Comparison of ENCODE assay signal across 7 mouse cellular contexts in the genomic region with DNA sequence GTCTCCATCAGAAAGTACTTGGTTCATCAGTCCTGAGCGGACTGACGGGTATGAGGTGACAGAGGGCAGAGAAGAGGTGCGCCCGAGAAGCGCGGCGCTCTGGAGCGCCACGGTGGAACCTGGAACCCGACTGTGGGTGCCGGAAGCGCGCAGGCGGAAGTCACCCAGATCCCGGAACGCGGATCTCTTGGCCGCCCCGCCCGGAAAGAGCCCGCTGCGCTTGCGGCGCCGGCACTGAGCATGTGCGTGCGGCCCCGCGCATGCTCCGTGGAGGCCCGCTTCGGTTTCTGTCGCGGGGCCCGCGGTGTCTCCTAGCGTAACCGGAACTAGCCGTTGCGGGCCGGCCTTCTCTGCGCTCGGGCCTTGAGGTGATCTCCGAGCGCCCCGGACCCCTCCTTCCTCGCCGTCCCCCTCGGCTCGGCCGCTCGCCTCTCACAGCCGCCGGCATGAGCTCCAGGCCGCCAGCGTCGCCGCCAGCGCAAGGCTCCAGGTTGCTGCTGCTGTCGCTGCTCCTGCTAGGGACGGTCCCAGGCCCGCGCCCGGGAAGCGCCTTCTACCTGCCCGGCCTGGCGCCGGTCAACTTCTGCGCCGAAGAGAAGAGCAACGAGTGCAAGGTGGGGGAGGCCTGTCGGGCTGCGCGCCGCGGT. TPM values are rescaled to one million over a fixed set of nuclear protein-coding genes. Genes with fewer than 3 reads are reported as not detected.
DNase-seq lines count a peak whose midpoint lies in the region; ATAC-seq lines count a peak whose summit lies in the region.

A gene (plus strand): TSS at position 217 of the 647 bp plus-strand sequence.

- peak within 1 kb of the TSS; percentile 97 for H3K27ac ChIP-seq in embryonic facial prominence, embryonic 10.5 days (replicated peaks)
- peak within 1 kb of the TSS; percentile 96 for H3K27ac ChIP-seq in limb, embryonic 10.5 days
- H3K27ac ChIP-seq in midbrain, embryonic 13.5 days = peak within 1 kb of the TSS; percentile 90

- no peaks in the 10 kb centered on the region for H3K27me3 ChIP-seq in embryonic facial prominence, embryonic 10.5 days (replicated peaks; ENCODE audit: low read depth, poor library complexity, severe bottlenecking)
- H3K27me3 ChIP-seq in limb, embryonic 10.5 days (ENCODE audit: low read depth, poor library complexity, severe bottlenecking) = no peaks in the 10 kb centered on the region
- no peaks in the 10 kb centered on the region for H3K27me3 ChIP-seq in midbrain, embryonic 13.5 days

- H3K9me3 ChIP-seq in embryonic facial prominence, embryonic 10.5 days = no peaks in the 10 kb centered on the region
- H3K9me3 ChIP-seq in limb, embryonic 10.5 days (replicated peaks) = no peaks in the 10 kb centered on the region
- no peaks in the 10 kb centered on the region; the same call in 1 of the 2 replicates for H3K9me3 ChIP-seq in midbrain, embryonic 13.5 days

- H3K4me2 ChIP-seq in midbrain, embryonic 13.5 days (replicated peaks) = peak within 1 kb of the TSS; percentile 84

- peaks cover 16% of the 10 kb centered on the region for H3K36me3 ChIP-seq in embryonic facial prominence, embryonic 10.5 days (replicated peaks)
- peaks cover 12% of the 10 kb centered on the region for H3K36me3 ChIP-seq in limb, embryonic 10.5 days
- peaks cover 9% of the 10 kb centered on the region for H3K36me3 ChIP-seq in midbrain, embryonic 13.5 days

- peak within 1 kb of the TSS; percentile 94 for H3K9ac ChIP-seq in midbrain, embryonic 13.5 days (replicated peaks)

- WGBS in embryonic facial prominence, embryonic 10.5 days = under 1% methylated on average over 76 of the region's 76 CpGs
- WGBS in limb, embryonic 10.5 days = under 1% methylated on average over 76 of the region's 76 CpGs
- WGBS in midbrain, embryonic 13.5 days = under 1% methylated on average over 76 of the region's 76 CpGs

- peak within 1 kb of the TSS; percentile 93 for H3K4me3 ChIP-seq in embryonic facial prominence, embryonic 10.5 days
- H3K4me3 ChIP-seq in limb, embryonic 10.5 days = peak within 1 kb of the TSS; percentile 87
- peak within 1 kb of the TSS; percentile 92 for H3K4me3 ChIP-seq in midbrain, embryonic 13.5 days (replicated peaks)

- ATAC-seq in midbrain, embryonic 13.5 days = peak; percentile 96

- peaks cover 40% of the 10 kb centered on the region for H3K4me1 ChIP-seq in embryonic facial prominence, embryonic 10.5 days
- peaks cover 34% of the 10 kb centered on the region for H3K4me1 ChIP-seq in limb, embryonic 10.5 days
- H3K4me1 ChIP-seq in midbrain, embryonic 13.5 days (replicated peaks) = peaks cover 46% of the 10 kb centered on the region

- peak; percentile 96 for DNase-seq in adrenal gland, postnatal 10 days
- DNase-seq in embryonic facial prominence, embryonic 10.5 days (ENCODE audit: low spot score) = peak; percentile 94
- DNase-seq in gonadal fat pad, adult 2 months (ENCODE audit: low read depth) = no peak
- peak; percentile 93 for DNase-seq in kidney, adult 11 months
- peak; percentile 94 for DNase-seq in limb, embryonic 10.5 days (ENCODE audit: low spot score)
- DNase-seq in spleen, adult 12 weeks (ENCODE audit: low spot score) = peak; percentile 90

RNA-seq across cellular contexts. Expression of the gene that starts here (rescaled TPM):
- 100 to 1,000 TPM; 113 to 119 TPM for total RNA-seq in adrenal gland, postnatal 10 days (2021)
- 120 and 124 TPM in 2 replicates for polyA plus RNA-seq in embryonic facial prominence, embryonic 10.5 days (2016; fragmentation: Nextera tagmentation; extraction: Ambion mirVana)
- polyA plus RNA-seq in gonadal fat pad, adult 2 months (2012; rRNA removed) = 113 and 161 TPM in 2 replicates
- 102 and 115 TPM in 2 replicates for polyA plus RNA-seq in limb, embryonic 10.5 days (2016; fragmentation: Nextera tagmentation; extraction: Ambion mirVana)
- 105 and 111 TPM in 2 replicates for polyA plus RNA-seq in midbrain, embryonic 13.5 days (2015; fragmentation: Nextera tagmentation; extraction: Ambion mirVana)
